Mouse (Mus musculus): ENCODE data around the gene Fcnb. TPM values are rescaled to one million over a fixed set of nuclear protein-coding genes. Genes with fewer than 3 reads are reported as not detected.

The Fcnb gene
- total RNA-seq, 2 experiments from 2014 or later, result 0.67 to 0.75 TPM

DNA sequence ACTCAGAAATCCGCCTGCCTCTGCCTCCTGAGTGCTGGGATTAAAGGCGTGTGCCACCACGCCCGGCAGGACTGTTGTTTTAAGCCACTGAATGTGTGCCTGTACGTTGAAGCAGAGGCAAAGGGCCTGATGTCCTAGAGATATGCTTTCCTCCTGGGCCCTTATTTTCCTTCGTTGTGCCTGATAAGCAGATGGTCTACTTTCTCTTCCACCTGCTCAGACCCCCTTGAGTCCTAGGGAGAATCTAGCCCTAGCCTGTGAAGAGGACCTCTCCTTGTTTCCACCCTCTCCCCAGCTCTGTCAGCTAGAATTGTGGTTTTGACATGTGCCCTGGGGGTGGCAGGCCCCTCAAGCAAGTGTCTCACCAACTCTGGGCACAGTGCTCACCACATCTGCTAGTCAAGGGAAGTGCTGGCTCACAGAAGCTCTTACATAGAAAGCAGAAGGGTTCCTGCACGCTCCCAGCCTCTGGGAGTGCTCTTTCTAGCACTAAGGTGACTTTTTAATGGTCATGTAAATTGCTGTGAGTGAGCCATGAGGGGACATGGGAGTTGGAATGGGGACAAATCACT, 9.0 kb downstream of the Fcnb start:
- DNase-seq, result no peak

DNA sequence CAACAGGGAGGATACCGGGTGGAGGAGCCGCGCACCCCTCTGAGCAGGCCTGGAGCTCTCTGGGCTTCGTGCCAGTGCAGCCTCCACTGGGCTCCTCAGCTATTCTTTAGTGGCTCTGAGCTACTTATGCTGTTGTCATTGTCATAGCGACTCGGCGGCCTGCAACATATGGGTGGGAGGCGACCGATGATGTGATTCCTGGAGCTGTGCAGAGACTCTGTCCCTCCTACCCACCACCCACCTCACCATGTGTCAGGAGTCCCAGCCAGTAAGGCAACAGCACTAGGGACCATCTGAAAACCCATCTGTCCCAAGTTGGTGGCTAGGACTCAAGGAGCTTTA, 16.2 kb downstream of the Fcnb start:
- no peak for DNase-seq

DNA sequence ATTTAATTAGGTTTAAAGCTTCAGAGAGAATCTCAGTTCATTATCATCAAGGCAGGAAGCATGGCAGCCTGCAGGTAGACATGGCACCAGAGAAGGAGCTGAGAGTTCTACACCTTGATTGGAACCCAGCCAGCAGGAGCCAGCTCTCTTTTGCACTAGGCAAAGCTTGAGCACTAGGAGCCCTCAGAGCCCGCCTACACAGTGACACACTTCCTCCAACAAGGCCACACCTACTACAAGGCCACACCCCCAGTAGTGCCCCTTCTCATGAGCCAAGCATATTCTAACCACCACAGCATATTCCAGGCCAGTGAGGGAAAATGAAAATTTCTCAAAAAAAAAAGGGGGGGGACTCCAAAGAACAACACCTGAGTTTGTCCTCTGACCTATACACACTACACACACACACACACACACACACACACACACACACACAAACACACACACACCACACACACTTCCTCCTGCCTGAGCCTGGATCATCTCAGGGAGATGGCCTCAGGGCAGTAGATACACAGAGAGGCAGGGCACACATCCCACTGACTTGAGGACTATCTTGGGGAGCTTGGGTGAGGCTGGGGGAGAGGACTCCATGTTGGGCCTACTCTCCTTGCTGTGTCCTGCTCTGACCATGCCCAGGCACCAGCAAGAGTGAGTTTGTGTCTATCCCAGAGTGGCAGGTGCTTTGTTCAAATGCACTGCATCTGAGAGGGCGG, 16.7 kb downstream of the Fcnb start:
- DNase-seq, result no peak

DNA sequence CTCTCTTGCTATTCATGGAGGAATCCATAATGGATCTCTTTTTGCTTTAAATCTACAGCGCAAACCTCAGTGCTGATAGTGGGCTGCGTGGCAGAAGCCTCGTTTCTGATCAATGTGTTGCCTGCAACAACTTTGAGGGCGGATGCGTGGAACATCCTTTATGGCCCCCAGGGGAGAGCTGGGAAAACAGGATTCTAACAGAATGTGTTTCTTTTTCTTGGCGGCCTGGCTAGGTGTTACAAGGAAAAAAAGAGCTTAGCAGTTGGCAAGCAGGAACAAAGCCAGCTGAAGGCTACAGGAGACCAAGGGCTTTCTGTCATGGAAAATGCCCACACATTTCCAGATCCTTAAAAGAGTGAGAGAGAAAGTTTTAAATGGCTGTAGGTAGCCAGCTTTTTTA, 17.5 kb downstream of the Fcnb start:
- DNase-seq, result no peak

DNA sequence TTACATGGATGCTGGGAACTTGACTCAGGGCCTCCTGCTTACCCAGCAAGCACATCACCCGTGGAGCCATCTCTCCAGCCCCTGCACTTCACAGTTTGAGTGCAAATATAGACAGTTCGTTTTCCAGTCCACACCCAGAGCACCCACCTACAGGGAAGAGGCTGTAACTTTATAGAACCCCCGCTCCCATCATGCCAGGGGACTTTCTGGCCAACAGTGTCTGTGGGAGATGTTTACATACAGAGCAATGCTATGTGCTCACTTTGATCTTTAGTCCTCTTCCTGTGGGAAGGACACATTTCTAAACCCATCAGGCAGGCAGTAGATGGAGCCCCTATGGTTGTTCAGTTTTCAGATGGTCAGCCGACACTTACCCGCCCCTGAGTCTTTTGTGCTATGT, 18.0 kb downstream of the Fcnb start:
- DNase-seq, result no peak

DNA sequence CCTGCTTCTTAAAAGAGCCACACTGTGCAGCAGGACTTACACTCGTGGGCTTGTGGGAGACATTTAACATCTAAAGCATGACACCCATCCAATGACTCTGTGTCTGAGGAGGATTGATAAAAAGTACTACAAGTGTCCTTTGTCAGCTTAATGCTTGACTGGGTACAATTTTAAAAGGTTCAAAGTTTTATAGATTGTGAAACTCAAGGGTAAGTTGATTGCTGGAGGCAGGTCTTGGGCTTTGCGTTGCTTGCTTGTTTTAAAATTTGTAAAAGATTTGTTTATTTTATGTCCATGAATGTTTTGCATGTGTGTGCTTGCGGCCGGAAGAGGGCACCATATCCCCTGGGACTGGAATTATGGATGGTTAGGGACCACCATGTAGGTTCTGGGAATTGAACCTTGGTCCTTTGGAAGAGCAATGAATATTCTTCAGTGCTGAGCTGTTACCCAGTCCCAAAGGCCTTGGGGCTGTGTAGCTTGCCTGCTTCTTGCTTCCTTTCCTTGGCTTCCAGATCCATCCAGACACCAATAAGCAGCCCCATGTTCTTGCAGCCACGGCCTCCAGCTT, 19.5 kb downstream of the Fcnb start:
- no peak for DNase-seq

DNA sequence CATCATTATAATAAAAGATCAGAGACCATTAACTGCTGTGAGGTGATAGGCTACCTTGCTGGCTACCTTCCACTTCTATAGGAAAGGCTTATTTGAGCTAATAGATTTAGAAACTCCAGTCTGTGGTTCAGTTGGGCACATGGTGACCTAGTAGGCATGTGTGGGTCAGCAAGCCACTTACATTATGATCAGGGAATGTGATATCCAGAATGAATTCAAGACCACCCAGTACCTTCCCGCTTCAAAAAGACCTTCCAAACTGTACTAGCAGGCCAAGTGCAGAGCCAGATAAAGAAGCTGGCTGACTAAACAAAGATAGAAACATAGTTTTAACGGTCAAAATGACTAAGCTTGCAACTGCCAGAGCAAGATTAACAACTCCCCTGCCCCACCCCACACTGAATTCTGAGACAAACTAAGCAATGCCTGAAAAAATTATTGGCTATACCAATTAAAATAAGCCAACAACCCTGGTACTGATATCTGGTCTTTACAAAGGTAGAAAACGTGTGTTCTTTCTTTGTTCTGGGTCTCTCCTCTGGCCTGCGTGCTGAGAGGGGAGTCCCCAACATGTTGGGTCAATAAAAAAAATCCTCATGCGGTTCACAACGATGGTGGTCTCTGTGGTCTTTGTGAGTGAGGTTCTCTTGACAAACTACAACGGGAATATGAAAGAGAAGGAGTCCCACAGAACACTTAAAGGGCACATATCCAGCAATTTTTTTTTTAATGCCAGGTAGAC, 20.2 kb downstream of the Fcnb start:
- DNase-seq, result no peak

DNA sequence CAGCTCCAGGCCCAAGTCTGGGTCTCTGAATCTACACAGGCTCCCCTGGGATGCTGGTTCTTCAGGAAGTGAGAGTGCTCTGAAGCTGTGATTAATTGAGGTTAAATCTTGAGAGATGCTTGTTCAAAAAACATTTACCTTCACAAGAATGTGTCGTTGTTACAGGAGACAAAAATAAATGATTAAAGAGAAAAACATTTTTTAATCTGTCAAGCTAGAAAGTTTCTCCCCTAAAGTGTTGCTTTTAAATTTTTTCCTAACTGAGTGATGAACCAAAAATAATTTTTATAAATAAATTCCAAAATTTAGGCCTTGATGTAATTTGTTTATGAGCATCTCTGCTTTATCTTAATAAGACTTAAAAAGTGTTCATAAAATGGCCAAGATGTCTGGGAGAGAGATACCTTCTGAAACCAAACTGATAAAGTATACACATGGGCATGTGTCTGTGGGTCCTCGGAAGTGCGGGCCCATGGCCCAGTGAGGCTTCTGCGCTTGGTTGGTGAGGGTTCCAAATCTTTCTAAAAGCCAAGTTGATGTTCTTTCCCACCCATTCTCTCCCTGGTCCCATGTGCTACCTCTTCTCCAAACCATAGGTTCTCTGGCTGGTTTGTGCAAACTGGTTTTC, 20.9 kb downstream of the Fcnb start:
- DNase-seq, result no peak

DNA sequence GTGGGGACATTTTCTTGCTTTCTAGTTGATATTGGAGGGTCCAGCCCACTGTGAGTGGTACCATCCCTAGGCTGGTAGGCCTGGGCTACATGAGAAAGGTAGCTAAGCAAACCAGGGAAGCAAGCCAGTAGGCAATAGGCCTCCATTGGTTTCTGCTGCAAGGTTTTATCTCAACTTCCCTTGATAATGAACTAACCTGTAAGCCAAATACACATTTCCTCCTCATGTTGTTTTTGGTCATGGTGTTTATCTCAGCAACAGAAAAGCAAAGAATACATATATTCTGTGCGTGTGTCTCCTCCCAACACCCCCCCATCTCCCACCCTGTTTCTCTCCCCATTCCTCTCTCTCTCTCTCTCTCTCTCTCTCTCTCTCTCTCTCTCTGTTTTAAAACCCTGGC, 24.8 kb downstream of the Fcnb start:
- DNase-seq, result no peak

DNA sequence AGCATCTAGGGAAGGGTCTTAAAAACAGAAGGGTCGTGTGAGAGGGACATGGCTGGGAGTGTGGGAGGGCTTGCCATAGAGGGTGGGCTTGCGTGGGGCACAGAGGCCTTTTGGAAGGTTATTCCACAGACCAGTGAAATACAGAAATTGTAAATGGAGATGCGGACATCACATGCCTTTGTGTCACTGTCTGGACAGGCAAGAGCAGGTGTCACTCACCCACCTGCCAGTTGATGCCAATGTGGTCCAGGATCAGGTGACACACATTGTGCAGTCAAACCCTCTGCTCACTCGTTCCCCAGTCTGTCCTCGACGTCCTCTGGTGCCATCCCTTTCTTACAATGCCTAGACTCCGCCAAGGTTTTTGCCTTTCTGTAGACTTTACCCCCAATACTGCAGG, 37.6 kb downstream of the Fcnb start:
- DNase-seq, result no peak

DNA sequence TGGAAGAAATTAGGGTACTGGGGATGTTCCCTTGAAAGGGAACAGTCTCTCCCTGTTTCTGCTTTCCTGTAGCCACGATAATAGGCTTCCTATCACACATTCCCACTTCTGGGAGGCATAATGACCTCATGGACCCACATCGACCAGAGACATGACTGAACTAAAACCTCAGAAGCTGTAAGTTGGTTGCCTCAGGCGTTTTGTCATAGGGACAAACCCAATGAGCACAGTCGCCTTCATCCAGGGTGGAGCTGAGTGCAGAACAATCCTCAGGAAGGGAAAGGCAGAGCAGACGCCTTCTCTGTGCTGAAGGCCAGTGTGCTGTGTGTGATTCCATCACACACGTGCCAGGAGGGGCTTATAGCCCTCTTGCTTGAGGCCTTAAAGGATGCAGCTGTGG, 38.4 kb downstream of the Fcnb start:
- DNase-seq, result no peak

DNA sequence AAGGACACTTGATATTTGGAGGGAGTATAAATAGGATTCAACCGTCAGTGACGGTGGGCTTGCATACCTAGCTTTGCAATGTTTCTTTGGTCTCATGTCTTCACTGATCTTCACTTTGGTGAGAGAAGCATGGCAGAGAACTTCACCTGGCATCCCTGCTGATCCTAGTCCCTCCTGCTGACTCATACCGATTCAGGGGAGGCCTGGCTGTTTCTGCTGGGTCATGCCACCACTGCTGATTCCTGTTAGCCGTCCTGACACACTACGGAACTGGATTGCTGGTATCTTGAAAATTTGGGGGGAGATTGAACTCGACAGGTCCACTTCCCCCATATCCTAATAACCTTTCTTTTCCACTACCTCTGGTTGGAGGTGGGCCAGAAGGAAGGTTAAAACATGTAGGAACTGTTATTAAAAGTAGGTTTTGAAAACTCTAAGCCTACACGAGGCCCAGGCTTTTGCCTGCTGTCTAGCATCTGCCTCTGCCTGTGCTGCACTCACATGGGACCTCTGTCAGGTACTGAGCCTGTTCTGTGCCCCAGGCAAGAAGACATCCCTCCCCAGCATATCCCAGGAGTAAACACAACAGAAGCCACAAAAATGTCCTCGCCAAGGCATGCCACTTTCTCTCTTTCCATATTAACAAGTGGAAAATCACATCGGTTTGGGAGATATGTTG, 39.6 kb downstream of the Fcnb start:
- DNase-seq, result no peak

DNA sequence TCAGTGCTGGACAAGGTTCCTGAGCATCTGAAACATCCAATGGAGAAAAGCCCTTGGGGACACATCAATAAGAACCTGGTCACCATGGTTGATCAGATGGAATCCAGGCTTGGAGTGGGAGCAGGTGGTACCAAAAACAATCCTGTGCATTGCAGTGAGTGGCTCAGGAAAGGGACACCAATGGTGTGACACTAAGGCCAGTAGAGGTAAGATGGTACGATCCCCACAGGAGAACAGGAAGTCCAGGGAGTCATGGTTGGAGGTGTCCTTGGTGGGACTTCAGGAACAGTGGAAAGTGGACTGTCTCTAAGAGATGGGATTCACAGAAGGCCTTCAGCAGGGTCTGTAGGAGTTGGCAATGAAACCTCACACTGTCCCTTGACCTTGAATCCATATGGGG, 44.2 kb downstream of the Fcnb start:
- no peak for DNase-seq

DNA sequence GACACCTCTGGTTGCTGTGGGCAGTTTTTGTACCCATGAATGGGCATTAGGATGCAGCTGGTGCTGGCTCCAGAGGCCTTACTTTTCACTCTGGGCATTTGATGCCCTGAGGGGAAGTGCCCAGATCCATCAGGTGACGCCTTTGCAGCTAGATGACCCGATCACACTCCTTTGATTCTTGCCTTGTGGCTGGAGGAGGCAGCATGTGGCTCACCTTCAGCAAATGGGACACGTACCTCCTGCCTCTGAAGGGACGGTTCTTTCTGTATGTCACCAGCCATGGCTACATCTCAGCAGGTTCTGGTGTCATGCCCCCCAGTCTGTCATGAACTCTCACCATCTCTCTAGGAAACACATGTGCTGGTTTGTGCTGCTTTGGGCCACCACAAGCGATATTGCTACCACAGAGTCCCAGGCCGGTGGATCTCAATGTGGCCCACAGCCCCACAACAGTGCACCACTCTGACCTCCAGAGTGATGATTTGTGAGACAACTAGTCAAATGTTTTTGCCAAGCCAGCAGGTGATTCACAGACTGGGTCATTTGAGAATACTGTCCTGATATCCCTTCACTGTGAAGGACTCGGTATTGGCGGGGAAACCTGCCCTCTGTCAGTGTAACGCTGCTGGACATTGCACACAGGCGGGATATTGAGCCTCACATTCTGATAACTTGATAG, 44.9 kb downstream of the Fcnb start:
- no peak for DNase-seq

DNA sequence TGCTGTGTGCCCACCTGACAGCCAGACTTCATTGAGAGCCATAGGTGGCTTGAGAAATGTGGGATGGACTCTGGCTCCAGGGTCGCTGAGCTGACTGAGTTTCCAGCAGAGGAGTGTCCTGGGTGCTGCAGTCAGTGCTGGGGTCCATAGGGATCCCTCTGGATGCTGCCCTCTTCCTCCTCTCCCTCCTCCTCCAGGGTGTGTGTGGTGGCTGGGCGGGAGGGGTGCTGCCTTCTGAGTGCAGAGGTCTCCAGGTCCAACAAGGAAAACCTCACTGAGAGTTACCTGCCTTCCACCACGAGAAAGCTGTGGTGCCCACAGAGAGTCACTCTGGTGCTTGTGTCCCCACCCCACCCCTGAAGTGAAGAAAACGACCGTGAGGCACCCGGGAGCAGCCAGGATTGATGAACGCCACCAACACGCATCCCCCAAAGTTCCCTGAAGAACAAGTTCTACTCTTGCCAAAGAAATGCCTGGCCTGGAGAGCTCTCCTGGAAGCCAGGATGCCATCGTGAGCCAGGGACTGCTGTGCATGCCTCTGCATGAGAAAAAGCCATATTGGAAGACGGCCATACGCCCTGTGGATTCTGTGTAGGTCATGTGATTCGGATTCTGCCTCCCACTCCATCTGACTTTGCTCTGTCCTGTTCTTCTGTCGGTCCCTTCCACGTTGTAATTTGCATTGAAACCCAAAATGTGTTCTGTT, 46.1 kb downstream of the Fcnb start:
- DNase-seq, result peak; percentile 52

DNA sequence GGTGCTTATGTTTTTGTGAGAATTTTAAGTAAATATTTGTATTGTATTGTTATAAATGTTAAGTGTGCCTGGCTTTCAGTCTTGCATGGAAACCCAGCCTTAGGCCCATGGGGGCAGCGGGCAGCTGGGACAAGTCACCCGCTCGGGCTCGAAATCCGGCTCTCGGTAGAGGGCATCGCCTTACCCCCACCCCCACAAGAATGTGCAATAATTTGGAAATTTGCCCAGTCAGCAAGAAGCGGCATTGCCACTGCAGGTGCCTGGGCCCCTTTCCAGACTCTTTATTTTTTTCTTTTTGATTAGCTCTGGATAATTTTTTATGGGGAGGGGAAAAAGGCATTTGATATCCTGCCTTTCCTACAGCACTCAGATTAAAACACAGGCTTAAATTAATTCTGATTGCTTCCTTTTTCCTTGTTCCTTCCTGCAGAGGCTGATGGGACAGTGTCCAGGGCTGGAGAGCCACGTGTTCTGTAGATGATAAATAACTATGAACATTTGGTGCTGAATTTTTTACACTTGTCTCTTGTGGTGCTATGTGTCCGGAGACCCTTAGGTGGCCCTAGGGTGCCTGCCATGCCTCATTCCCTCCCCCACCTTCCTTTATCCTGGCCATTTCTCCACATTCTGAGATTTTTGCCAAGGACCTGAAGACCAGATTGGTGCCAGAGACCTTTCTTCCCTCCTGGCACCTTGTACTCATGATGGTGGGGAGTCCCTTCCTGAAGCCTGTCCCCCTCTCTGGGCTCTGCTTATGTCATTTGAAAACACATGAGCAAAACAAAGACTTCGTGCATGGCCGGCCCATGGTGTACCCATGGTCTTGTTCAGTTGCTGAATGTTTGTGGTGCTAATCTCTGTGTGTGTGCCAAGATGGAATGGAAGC, 46.9 kb downstream of the Fcnb start:
- peak; percentile 57 for DNase-seq

DNA sequence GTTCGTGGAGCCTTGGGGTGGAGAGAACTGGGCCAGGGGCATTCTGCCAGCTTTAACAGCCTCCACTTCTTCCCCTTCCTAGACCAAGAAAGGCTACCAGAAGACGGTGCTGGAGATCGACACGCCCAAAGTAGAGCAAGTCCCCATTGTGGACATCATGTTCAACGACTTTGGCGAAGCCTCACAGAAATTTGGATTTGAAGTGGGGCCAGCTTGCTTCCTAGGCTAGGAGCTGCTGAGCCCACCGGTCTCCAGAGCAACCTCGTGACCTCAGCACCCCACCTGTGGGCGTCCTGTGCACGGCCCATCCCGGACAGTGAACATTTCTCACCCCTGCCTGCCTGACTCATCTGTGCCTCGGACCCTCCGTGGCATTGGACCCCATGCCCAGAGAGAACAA, 47.9 kb downstream of the Fcnb start:
- no peak for DNase-seq

DNA sequence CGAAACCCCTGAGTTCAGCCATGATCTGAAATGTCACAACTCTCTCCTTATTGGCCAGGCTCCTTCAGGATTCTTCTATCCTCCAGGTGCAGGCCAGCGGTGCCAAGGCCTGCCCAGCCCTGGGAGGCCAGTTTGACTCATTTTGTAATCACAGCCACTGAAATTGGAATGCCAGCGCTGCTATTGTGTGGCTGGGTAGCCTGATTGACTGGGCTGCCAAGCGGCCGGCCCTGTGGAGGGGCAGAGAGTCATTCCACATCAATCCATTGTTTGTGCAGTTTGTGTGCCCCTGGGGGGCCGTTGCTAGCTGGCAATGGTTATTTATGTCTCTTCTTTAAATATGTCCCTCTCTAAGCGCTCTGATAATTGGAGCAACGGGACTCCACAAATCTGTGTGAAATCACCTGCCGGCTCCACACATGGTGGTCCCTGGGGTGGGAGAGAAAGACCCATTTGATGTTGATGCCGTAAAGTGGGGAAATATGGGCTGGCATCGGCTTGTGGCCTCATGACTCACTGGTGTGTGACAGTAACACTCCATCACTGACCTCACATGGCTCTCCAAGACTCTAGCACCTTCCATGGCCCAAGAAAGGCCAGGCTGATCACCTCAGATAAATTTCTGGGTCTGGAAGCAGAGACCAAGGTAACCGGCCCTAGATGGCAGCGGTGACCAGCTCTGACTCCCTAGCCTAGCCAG, 50.5 kb downstream of the Fcnb start:
- peak; percentile 48 for DNase-seq

DNA sequence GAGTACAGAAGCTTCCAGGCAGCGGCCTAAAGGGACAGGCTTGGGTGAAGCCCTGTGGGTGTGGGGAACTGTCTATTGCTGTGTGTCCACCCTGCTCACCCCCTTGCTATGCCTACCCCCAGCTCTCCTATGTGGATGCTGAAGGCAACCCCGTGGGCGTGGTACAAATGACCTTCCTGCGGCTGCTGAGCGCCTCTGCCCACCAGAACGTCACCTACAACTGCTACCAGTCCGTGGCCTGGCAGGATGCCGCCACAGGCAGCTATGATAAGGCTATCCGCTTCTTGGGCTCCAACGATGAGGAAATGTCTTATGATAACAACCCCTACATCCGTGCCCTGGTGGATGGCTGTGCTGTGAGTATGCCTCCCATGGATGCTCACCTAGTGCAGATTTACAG, 52.2 kb downstream of the Fcnb start:
- no peak for DNase-seq

DNA sequence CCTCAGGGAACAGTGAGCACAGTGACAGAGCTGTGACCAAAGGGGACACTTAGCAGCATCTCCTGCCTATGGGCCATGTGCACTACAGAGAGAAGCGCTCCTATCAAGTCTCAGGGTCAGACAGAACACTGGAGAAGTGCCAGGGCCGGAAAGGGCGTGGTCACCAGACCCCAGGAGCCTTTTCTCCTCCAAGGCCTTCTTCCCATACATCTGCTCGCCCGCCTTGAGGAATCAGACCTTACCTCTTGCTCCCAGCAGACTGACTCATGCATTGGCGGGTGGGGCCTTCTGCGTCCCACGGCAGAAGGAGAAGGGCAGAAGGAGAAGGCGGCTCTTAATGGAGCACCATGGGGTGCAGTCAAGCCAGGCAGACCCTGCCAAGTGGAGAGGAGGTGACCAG, 52.8 kb downstream of the Fcnb start:
- DNase-seq, result no peak

Measured in adrenal gland, postnatal 10 days (tissue).